Mouse (Mus musculus) c-Kit-positive CD71-negative TER-119-negative erythroid progenitor cells, embryonic 14.5 days (primary cell): Measurements from ENCODE around the gene A730049H05Rik.

Experiments used
- DNase-seq: peaks from one replicate; pipeline ENCODE4 v3.0.0-alpha.2; 2013; ENCODE audit warnings: low read depth

The A730049H05Rik gene

DNA sequence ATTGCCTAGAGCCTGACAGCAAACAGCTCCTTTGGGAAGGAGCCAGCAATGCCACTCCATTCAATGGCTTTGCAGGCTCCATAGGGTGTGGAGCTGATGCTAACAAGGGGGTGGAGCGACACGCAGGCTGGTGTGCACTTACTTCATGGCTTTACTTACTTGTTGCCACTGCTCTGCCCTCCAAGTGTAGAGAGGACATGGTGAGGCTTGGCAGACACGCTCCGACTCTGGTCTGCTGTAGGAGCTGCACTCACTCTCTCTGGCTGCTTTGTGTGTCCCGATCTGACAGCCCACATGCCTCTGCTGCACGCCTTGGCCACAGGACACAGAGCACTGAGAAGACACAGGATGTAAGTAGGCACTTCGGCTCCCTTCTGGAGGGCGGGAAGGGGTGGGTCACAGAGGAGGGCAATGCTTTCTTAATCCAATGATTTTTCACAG is at the start of gene A730049H05Rik:
A730049H05Rik (plus strand) TSS at position 168 of the 441 bp plus-strand sequence.
- DNase-seq, result no peak

GRCm38 (mm10) chr6:92776356-92776755 is 39.9 kb upstream of the A730049H05Rik start:
- DNase-seq, result peak; percentile 37

- no peak for DNase-seq
Observed at GRCm38 (mm10) chr6:92779140-92779934, 36.9 kb upstream of the A730049H05Rik start.

GRCm38 (mm10) chr6:92779935-92780205 is 36.4 kb upstream of the A730049H05Rik start:
- no peak for DNase-seq

DNA sequence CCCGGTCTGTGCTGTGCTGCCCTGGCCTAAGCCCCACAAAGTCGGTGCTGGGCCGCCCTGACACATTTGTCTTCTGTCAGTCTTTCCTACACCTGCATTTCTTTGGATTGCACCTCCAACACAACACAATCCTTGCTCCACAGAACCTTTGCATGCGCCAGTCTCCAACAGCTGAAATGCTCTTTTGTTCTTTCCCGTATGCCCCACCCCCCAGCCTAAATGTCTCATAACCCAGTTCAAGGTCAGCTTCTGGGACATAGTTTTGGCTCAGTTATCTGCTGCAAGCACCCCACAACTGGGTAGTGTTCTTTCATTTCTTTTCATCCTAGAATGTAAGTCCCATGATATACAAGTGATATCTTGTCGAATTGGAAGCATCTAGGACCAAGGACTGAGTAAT is 34.8 kb upstream of the A730049H05Rik start:
- DNase-seq, result no peak

DNA sequence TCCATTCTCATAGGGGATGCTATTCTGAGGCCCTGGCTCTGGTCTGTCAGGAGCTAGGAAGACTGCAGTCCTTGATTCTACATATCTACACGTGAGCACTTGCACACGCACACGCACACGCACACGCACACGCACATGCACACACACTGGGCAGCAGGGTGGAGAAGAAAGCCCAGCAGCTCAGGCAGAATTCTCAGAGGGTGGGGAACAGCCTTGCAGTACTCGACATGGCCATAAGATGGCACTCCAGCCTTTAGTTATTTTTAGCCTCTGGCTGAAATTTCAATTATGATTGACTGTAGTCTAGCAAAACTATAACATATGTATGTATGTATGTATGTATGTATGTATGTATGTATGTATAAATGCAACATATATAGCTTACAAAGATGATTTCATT is 31.5 kb upstream of the A730049H05Rik start:
- DNase-seq, result peak; percentile 25

GRCm38 (mm10) chr6:92786701-92787375 is 29.4 kb upstream of the A730049H05Rik start:
- DNase-seq, result no peak

DNA sequence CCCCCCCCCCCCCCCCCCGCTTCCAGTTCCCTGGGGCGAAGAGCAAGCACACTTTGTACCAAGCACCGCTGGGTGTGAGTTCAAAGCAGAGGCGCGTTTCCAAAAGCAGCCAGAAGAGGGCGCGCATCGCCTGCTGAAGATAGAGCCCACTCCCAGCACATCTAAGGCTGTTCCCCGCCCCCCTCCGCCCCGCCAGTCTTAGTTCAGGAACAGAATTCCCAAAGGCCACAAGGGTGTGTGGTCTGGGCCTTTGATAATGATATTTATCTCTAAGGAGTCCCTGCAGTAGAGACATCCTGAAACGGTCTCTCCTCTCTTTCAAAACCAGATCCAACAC is 28.9 kb upstream of the A730049H05Rik start:
- peak; percentile 35 for DNase-seq

GRCm38 (mm10) chr6:92793804-92794203 is 22.5 kb upstream of the A730049H05Rik start:
- DNase-seq, result no peak

DNA sequence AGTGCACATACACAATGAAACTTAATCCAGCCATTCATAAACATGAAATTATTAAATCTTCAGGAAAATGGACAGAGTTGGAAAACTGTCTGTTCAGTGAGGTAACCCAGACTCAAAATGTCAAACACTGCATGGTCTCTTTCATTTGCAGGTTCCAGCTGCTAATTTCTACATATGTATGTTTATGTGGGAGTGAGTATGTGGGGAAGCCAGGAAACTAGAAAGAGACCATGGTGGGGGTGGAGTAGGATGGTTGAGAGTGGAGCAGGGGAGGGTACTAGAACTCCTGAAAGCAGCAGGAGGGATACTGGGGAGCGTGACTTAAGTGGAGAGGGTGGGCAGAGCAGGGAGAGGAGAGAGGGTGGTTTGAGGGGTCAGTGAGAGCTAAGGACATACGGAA is 14.8 kb upstream of the A730049H05Rik start:
- DNase-seq, result no peak

GRCm38 (mm10) chr6:92802421-92802820 is 13.9 kb upstream of the A730049H05Rik start:
- no peak for DNase-seq

- no peak for DNase-seq
Observed at GRCm38 (mm10) chr6:92803213-92803612, 13.1 kb upstream of the A730049H05Rik start.

DNA sequence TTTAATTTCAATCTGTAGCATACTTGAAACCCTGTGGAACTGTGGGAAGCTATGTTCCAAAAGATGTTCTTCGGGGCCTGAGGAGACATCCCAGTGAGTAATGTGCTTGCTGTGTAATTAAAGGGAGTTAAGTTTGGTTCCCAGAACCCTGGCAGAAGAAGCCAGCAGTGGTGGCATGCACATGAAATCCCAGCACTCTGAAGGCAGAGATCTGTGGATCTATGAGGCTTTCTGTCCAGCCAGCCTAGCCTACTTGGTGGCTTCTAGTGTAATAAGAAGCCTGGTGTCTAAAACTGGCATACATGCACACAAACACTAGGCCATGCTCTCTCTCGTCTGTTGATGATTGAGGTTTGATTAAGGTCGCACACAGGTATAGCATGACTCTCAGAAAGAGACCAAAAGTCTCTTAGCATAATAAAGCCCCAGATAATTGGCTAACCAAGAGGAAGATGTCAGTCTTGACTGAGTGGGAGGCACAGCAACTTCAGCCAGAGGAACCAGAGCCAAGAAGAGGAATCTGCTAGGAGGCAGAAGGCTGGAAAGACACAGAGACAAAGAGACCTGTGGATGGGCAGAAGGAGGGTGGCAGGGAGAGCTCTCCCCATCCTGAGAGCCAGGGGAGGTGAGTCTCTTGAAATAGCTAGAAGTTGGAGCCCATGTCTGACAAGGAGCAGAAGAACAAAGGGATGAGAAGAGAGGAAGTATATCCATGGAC is 11.9 kb upstream of the A730049H05Rik start:
- no peak for DNase-seq

DNA sequence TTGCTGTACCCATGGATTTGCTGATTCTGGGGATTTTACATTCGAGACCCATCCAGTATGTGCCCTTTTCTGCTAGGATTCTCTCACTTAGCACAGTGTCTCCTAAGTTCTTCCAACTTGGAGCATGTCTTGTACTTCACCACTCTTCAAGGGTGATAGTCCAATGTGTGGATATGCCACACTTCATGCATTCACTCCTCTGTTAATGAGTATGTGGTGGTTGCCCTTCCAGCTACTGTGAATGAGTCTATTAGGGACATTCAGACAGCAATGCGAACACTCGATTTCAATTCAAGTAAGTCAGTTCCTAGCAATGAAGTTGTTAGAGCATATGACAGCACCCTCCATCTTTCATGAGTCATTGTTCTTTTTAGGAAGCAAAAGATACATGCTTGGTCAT is 6.5 kb upstream of the A730049H05Rik start:
- DNase-seq, result no peak

- DNase-seq, result no peak
Observed at GRCm38 (mm10) chr6:92810628-92811027, 5.7 kb upstream of the A730049H05Rik start.

- DNase-seq, result no peak
Observed at GRCm38 (mm10) chr6:92811566-92811965, 4.7 kb upstream of the A730049H05Rik start.

- no peak for DNase-seq
Observed at GRCm38 (mm10) chr6:92812702-92813370, 3.4 kb upstream of the A730049H05Rik start.

GRCm38 (mm10) chr6:92817661-92818060 is 1.4 kb downstream of the A730049H05Rik start:
- DNase-seq, result no peak

- no peak for DNase-seq
Observed at GRCm38 (mm10) chr6:92821606-92822005, 5.3 kb downstream of the A730049H05Rik start.

DNA sequence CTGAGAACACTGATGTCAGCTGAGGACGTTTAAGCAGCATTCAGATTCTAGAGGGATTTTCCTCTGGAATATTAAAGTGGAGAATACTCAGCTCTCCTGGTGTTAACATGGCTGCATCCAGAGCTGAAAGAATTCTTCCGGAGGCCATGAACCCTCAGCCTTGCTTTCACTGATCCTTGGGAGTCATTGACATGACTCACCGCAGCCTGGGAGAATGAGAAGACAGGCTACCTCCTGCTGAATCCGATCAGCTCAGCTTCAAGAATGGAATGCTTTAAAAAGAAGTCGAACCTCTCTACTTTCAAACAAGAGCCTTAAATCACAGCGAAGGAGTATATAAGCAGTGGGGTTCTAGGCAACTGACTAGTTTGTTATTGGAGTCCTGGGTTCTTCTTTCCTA is 5.7 kb downstream of the A730049H05Rik start:
- no peak for DNase-seq

DNA sequence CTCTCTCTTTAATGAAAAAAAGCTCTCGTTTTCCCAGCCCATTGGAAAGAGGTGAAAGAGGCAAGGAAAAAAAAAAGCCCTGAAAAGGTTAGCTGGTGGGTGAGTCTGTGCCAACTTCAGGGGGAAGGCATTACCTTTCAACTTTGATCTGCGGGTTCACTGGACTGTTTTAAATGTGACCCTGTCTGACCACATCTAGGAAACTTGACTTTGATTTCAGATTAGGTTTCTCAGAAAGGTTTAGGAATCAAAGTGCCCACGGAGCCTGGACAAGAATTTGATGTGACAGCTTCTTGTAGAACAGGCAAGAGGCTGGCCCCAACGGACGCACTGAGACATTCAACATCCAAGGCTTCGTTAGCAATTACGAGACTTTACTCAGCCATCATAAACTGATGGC is 7.7 kb downstream of the A730049H05Rik start:
- DNase-seq, result no peak

- DNase-seq, result no peak
Observed at GRCm38 (mm10) chr6:92826561-92826960, 10.3 kb downstream of the A730049H05Rik start.

GRCm38 (mm10) chr6:92827360-92827759 is 11.1 kb downstream of the A730049H05Rik start:
- no peak for DNase-seq
